Mouse (Mus musculus) intestine, postnatal 0 days (tissue): ENCODE results near the gene Narfl. TPM values are rescaled to one million over a fixed set of nuclear protein-coding genes. Genes with fewer than 3 reads are reported as not detected.
"Not testable (repeated sequence)": the region's sequence is repeated elsewhere in the genome, so short reads cannot be mapped to it uniquely, and the experiment has no call there.

Source experiments
- ATAC-seq: fragments of 200-750 bp; cut with Nextera tagmentation; 2 replicates; pipeline ENCODE4 v1.8.0; 2017; ENCODE audit warnings: mild to moderate bottlenecking, moderate TSS enrichment, moderate library complexity
- H3K27ac ChIP-seq: fragments of 300-500 bp; sonication (generic); 2 replicates; pipeline ENCODE4 v1.5.1; 2014; ENCODE audit warnings: mild to moderate bottlenecking, low read depth, low read length, moderate library complexity
- H3K27me3 ChIP-seq: fragments of 300-500 bp; sonication (generic); replicated peaks from 2 replicates; pipeline ENCODE4 v1.6.1; 2014; ENCODE audit warnings: low read length, mixed read lengths; ENCODE audit not compliant: control insufficient read depth, insufficient read depth
- H3K36me3 ChIP-seq: fragments of 300-500 bp; sonication (generic); 2 replicates; pipeline ENCODE4 v1.6.1; 2014; ENCODE audit warnings: mild to moderate bottlenecking, moderate library complexity; ENCODE audit not compliant: control insufficient read depth, insufficient read depth
- H3K4me1 ChIP-seq: fragments of 300-500 bp; sonication (generic); replicated peaks from 2 replicates; pipeline ENCODE4 v1.6.1; 2014; ENCODE audit warnings: antibody characterized with exemption, low read length, mixed read lengths; ENCODE audit not compliant: control insufficient read depth, insufficient read depth
- H3K4me2 ChIP-seq: fragments of 300-500 bp; sonication (generic); replicated peaks from 2 replicates; pipeline ENCODE4 v1.6.1; 2014; ENCODE audit warnings: low read depth, mild to moderate bottlenecking, moderate library complexity
- H3K4me3 ChIP-seq: fragments of 300-500 bp; sonication (generic); 2 replicates; pipeline ENCODE4 v1.5.1; 2014; ENCODE audit warnings: low read depth, low read length
- H3K9ac ChIP-seq: fragments of 300-500 bp; sonication (generic); 2 replicates; pipeline ENCODE4 v1.6.1; 2014; ENCODE audit warnings: mild to moderate bottlenecking, low read depth, low read length
- H3K9me3 ChIP-seq: fragments of 300-500 bp; sonication (generic); 2 replicates; pipeline ENCODE4 v1.6.1; 2016; ENCODE audit warnings: mixed run types; ENCODE audit not compliant: control insufficient read depth
- CTCF ChIP-seq: sonication (generic); IDR thresholded peaks from 2 replicates; pipeline ENCODE4 v1.5.1; 2016; ENCODE audit warnings: low read depth, mild to moderate bottlenecking, control low read depth, antibody characterized with exemption, moderate library complexity
- WGBS: fragments of 180-500 bp; shearing (Covaris S2); extraction: QIAGEN DNeasy Blood & Tissue Kit; methylation state at CpG from one replicate; pipeline ENCODE4 v1.1.7; 2014; 5-methylcytosine and 5-hydroxymethylcytosine counted together
- polyA plus RNA-seq: library from polyadenylated mRNA; unstranded; fragments of >200 nt; fragmentation: Nextera tagmentation; extraction: Ambion mirVana; gene quantifications from 2 replicates; pipeline ENCODE4 v1.2.1, GENCODE M21; 2015

Narfl gene
- polyA plus RNA-seq, 1 experiment from 2014 or later = 21.7 TPM

DNA sequence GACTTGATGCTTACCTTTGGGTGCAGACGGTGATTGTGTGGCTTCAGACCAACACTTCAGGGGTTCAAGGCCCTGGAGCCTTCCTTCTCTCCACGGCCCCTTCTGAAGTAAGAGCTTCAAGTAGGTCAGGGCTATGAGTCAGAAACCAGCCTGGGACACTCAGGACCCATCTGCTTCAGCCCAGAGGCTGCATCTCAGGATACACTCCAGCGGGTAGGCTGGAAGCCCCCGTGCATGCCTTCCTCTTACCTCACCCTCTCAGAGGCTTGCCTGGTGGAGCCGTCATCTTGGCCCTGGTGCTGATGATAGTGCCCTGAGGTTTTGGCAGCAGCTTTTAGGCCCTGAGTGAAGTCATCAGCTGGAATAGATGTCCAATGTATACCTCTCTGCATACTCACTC, 38.3 kb upstream of the Narfl start:
- Histone ChIP-seq H3K4me1 (no peaks in the 10 kb centered on the region), H3K4me2 (no peak overlapping the region), H3K9ac (no peak overlapping the region), H3K27me3 (no peaks in the 10 kb centered on the region), H3K4me3 (no peak overlapping the region), H3K9me3 (no peaks in the 10 kb centered on the region), H3K27ac (no peak overlapping the region), H3K36me3 (no peaks in the 10 kb centered on the region; the same call in 1 of the 2 replicates)
- WGBS = 85% methylated on average over 5 of the region's 5 CpGs
- TF ChIP-seq CTCF = no peak
- no peak for ATAC-seq

DNA sequence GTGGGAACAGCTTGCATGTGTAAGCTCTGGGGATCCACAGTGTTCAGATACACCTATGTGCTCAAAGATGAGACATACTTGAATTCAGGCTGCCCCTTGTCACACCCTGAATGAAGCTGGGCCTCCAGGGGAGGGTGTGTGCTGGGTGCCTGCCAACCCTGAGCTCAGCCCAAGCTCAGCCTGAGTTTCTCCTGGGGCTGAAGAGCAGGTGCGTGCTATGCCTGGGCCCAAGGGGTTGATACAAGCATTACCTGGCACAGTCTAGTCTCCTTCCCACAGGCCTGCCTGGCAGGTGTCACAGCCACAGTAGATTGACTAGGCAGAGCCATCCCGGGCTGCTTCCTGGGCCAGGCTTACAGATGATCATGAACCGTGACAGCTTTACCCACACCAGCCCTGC, 37.8 kb upstream of the Narfl start, which contains the start of gene Mslnl:
Mslnl (plus strand) TSS at position 298 of the 400 bp plus-strand sequence.
- no peak within 1 kb of the TSS for H3K4me3 ChIP-seq
- no peak within 1 kb of the TSS for H3K27ac ChIP-seq
- no peak within 1 kb of the TSS; the same call in 1 of the 2 replicates for H3K9ac ChIP-seq
- no peaks in the 10 kb centered on the region for H3K4me1 ChIP-seq
- no peak within 1 kb of the TSS for H3K4me2 ChIP-seq
- TF ChIP-seq CTCF = no peak
- H3K36me3 ChIP-seq = no peaks in the 10 kb centered on the region; the same call in 1 of the 2 replicates
- ATAC-seq = no peak
- WGBS = 75% methylated on average over 3 of the region's 3 CpGs
- no peaks in the 10 kb centered on the region for H3K27me3 ChIP-seq
- H3K9me3 ChIP-seq = no peaks in the 10 kb centered on the region

- Histone ChIP-seq H3K27me3 (no peaks in the 10 kb centered on the region), H3K4me2 (no peak overlapping the region), H3K4me3 (no peak overlapping the region), H3K27ac (no peak overlapping the region), H3K9me3 (no peaks in the 10 kb centered on the region), H3K4me1 (no peaks in the 10 kb centered on the region), H3K36me3 (no peaks in the 10 kb centered on the region), H3K9ac (no peak overlapping the region)
- TF ChIP-seq CTCF = no peak
- no peak for ATAC-seq
- 85% methylated on average over 7 of the region's 7 CpGs for WGBS
These were observed 34.7 kb upstream of the Narfl start for GRCm38 (mm10) chr17:25738861-25739260.

- H3K4me1 ChIP-seq, H3K9me3 ChIP-seq, ATAC-seq, H3K27ac ChIP-seq, H3K4me3 ChIP-seq, H3K27me3 ChIP-seq, H3K36me3 ChIP-seq, H3K9ac ChIP-seq, H3K4me2 ChIP-seq: not testable (repeated sequence)
- 77% methylated on average over 12 of the region's 12 CpGs for WGBS
These were observed 32.1 kb upstream of the Narfl start for GRCm38 (mm10) chr17:25741471-25741870.

- TF ChIP-seq CTCF = no peak
- Histone ChIP-seq H3K4me2 (no peak overlapping the region), H3K4me1 (no peaks in the 10 kb centered on the region), H3K27me3 (no peaks in the 10 kb centered on the region), H3K4me3 (no peak overlapping the region), H3K9ac (no peak overlapping the region), H3K27ac (no peak overlapping the region), H3K9me3 (no peaks in the 10 kb centered on the region), H3K36me3 (no peaks in the 10 kb centered on the region)
- WGBS = 87% methylated on average over 9 of the region's 9 CpGs
- ATAC-seq = no peak
These were observed 29.7 kb upstream of the Narfl start for GRCm38 (mm10) chr17:25743831-25744230.

GRCm38 (mm10) chr17:25744311-25744710, 29.3 kb upstream of the Narfl start:
- Histone ChIP-seq H3K9ac (no peak overlapping the region), H3K9me3 (no peaks in the 10 kb centered on the region), H3K4me3 (no peak overlapping the region), H3K4me1 (no peaks in the 10 kb centered on the region), H3K4me2 (no peak overlapping the region), H3K27ac (no peak overlapping the region), H3K27me3 (no peaks in the 10 kb centered on the region), H3K36me3 (no peaks in the 10 kb centered on the region)
- ATAC-seq = no peak
- 70% methylated on average over 10 of the region's 10 CpGs for WGBS
- no peak for TF ChIP-seq CTCF

GRCm38 (mm10) chr17:25748238-25748637, 25.3 kb upstream of the Narfl start:
- Histone ChIP-seq H3K27me3 (no peaks in the 10 kb centered on the region), H3K9me3 (no peaks in the 10 kb centered on the region), H3K36me3 (no peaks in the 10 kb centered on the region), H3K4me3 (no peak overlapping the region), H3K9ac (no peak overlapping the region), H3K4me2 (no peak overlapping the region), H3K27ac (no peak overlapping the region), H3K4me1 (no peaks in the 10 kb centered on the region)
- ATAC-seq = no peak
- 92% methylated on average over 4 of the region's 4 CpGs for WGBS
- no peak for TF ChIP-seq CTCF
